12 mouse cellular contexts compared by ENCODE assay signal in genomic region chr2:168679381-168680199, GRCm38 (mm10).
DNase-seq lines count a peak whose midpoint lies in the region; ATAC-seq lines count a peak whose summit lies in the region.
"Had no signal": no experiment of that assay in that cellular context is flagged by ENCODE, and none has a peak within 500 bp of the region (broad histone marks: within the 10 kb centered on the region; RNA-seq: fewer than 3 reads in every experiment).

No protein-coding gene starts in this region.

- ATAC-seq in frontal cortex, adult (ENCODE audit: low TSS enrichment) = peak; percentile 27
- ATAC-seq in forebrain, embryonic 13.5 days = peak; percentile 57
- ATAC-seq in midbrain, embryonic 12.5 days (ENCODE audit: low FRiP score, low read depth) = peak; percentile 24; the same call in 1 of the 2 replicates

- H3K27me3 ChIP-seq in forebrain, embryonic 13.5 days = no peaks in the 10 kb centered on the region
- H3K27me3 ChIP-seq in midbrain, embryonic 12.5 days = no peaks in the 10 kb centered on the region
- H3K27me3 ChIP-seq: liver, embryonic 15.5 days had no signal

- peak overlapping the region; percentile 29 for H3K4me2 ChIP-seq in forebrain, embryonic 13.5 days
- no peak overlapping the region for H3K4me2 ChIP-seq in midbrain, embryonic 12.5 days (replicated peaks)
- H3K4me2 ChIP-seq: heart, embryonic 12.5 days; liver, embryonic 15.5 days had no signal

- no peak overlapping the region for H3K9ac ChIP-seq in forebrain, embryonic 13.5 days
- H3K9ac ChIP-seq in midbrain, embryonic 12.5 days (replicated peaks) = no peak overlapping the region
- H3K9ac ChIP-seq: heart, embryonic 12.5 days; liver, embryonic 15.5 days had no signal

- H3K4me3 ChIP-seq in forebrain, embryonic 13.5 days = no peak overlapping the region
- H3K4me3 ChIP-seq in midbrain, embryonic 12.5 days = no peak overlapping the region
- H3K4me3 ChIP-seq: erythroblast, embryonic 14.5 days; heart, embryonic 12.5 days; liver, embryonic 15.5 days had no signal

- DNase-seq in frontal cortex, adult 2 months (ENCODE audit: extremely low spot score in 1 of 2, low spot score in 1 of 2) = no peak
- peak; percentile 79 for DNase-seq in R1 (ENCODE audit: low read depth, low spot score)
- no peak for DNase-seq in ovary, postnatal 14 days (ENCODE audit: low spot score)
- DNase-seq in testis, postnatal 14 days (ENCODE audit: low spot score) = no peak
- DNase-seq in gastrocnemius, postnatal 25 days = no peak
- DNase-seq: kidney, adult 11 months had no signal

- H3K36me3 ChIP-seq in forebrain, embryonic 13.5 days (ENCODE audit: poor library complexity, severe bottlenecking) = peaks cover 49% of the 10 kb centered on the region
- peaks cover 40% of the 10 kb centered on the region for H3K36me3 ChIP-seq in midbrain, embryonic 12.5 days
- H3K36me3 ChIP-seq: liver, embryonic 15.5 days had no signal

- no peaks in the 10 kb centered on the region; the same call in 1 of the 2 replicates for H3K9me3 ChIP-seq in forebrain, embryonic 13.5 days (replicated peaks)
- no peaks in the 10 kb centered on the region for H3K9me3 ChIP-seq in midbrain, embryonic 12.5 days
- H3K9me3 ChIP-seq: liver, embryonic 15.5 days had no signal

- WGBS in forebrain, embryonic 13.5 days = 43% methylated on average over 19 of the region's 19 CpGs
- 36% methylated on average over 19 of the region's 19 CpGs for WGBS in midbrain, embryonic 12.5 days

- H3K27ac ChIP-seq in forebrain, embryonic 13.5 days = peak overlapping the region; percentile 93
- peak overlapping the region; percentile 73 for H3K27ac ChIP-seq in midbrain, embryonic 12.5 days (replicated peaks)
- H3K27ac ChIP-seq: liver, embryonic 15.5 days had no signal

- peaks cover 31% of the 10 kb centered on the region for H3K4me1 ChIP-seq in forebrain, embryonic 13.5 days
- peaks cover 31% of the 10 kb centered on the region for H3K4me1 ChIP-seq in midbrain, embryonic 12.5 days
- H3K4me1 ChIP-seq: heart, embryonic 12.5 days; liver, embryonic 15.5 days had no signal
